Mouse (Mus musculus) c-Kit-positive CD71-negative TER-119-negative erythroid progenitor cells, embryonic 14.5 days (primary cell): ENCODE measurements around the gene Coa4.

Source experiments
- DNase-seq: peaks from one replicate; pipeline ENCODE4 v3.0.0-alpha.2; 2013; ENCODE audit warnings: low read depth

The Coa4 gene

GRCm38 (mm10) chr7:100504740-100505487 is 32.0 kb upstream of the Coa4 start:
- DNase-seq, result no peak

DNA sequence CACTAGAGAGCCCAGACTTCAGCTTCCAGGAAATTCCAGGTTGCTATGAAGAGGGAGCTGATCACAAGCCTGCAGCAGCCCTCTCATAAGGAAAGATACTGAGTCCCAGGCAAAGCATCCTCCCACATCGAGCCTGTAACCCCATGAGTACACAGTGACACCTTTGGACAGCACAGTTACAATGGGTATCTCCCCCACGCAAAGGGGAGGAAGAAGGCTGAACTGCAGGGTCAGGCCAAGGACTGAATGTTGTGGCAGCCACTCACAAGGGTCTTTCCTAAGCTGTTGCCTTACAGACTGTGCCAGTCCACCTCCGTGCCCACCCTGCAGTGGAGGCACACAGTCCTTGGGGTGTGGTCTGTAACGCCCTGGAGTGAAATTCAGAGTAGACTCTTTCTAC is 30.4 kb upstream of the Coa4 start:
- DNase-seq, result no peak

DNA sequence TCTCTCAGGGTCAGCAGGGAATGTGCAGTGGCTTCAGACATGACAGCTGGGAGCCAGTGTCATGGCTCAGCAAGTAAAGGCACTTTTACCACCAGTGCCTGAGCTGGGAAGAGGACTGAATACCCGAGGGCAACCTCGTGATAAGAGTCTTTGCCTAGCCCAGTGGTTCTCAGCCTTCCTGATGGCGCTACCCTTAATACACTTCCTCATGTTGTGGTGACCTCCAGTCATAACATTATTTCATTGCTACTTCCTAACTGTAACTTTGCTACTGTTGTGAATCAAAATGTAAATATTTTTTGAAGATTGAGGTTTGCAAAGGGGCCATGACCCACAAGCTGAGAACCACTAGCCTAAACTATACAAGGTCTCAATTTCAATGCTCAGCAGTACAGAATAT is 28.2 kb upstream of the Coa4 start:
- no peak for DNase-seq

GRCm38 (mm10) chr7:100511602-100512001 is 25.3 kb upstream of the Coa4 start:
- no peak for DNase-seq

GRCm38 (mm10) chr7:100514573-100514972 is 22.3 kb upstream of the Coa4 start, which contains the start of gene Dnajb13:
TSS of gene Dnajb13 (minus strand) at chr7:100514960.
- DNase-seq, result no peak

DNA sequence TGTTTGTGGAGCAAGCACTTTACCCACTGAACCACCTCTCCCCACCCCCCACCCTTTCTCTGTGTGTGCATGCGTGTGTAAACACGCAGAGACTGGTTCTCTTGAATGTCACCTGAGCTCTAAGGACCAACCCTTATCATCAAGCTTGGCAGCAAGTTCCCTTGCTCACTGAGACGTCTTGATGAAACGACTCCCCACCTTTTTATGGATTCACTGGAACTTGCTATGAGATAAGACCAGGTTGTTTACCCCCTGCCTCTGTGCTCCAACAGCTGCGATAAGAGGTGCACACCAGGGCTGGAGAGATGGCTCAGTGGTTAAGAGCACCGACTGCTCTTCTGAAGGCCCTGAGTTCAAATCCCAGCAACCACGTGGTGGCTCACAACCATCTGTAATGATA is 16.7 kb upstream of the Coa4 start:
- no peak for DNase-seq

- DNase-seq, result peak; percentile 64
Observed at GRCm38 (mm10) chr7:100520663-100521285, 16.1 kb upstream of the Coa4 start.

- no peak for DNase-seq
Observed at GRCm38 (mm10) chr7:100522222-100522621, 14.6 kb upstream of the Coa4 start.

GRCm38 (mm10) chr7:100524669-100525068 is 12.2 kb upstream of the Coa4 start:
- no peak for DNase-seq

- DNase-seq, result no peak
Observed at GRCm38 (mm10) chr7:100530766-100531165, 6.1 kb upstream of the Coa4 start.

GRCm38 (mm10) chr7:100533503-100533902 is 3.4 kb upstream of the Coa4 start:
- DNase-seq, result no peak

GRCm38 (mm10) chr7:100534216-100534615 is 2.7 kb upstream of the Coa4 start:
- DNase-seq, result no peak

DNA sequence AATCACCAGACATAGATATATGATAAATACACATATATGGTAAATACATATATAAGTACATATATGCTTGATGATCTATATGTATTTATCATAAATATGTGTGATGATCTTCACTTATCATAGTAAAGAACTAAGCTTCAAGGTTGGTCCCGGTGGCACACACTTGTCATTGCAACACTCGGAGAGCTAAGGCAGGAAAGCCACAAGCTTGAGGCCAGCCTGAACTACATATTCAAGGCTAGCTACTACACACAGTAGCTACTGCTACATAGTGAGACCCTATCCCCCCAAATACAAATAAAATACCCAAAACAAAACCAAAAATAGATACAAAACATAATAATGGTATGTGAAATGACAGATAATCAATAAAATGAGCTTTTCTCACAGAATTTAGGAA is 1.0 kb upstream of the Coa4 start:
- DNase-seq, result no peak

DNA sequence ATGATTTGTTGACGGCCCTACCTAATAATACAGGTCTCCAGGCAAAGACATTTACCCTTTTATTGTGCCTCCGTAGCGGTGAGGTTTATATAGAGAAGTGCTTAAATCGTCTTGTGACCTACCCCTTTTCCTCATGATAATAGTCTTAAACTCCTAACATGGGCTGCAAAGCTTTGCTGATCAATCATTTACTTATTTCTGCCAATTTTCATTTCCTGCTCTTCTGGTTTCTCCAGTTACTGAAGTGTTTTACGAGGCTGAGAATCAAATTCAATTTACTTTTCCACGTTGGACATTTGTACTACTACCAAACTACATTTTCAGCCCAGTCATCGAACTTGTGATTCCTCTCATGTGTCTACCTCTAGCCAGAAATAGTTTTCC is 640 bp downstream of the Coa4 start:
- no peak for DNase-seq

DNA sequence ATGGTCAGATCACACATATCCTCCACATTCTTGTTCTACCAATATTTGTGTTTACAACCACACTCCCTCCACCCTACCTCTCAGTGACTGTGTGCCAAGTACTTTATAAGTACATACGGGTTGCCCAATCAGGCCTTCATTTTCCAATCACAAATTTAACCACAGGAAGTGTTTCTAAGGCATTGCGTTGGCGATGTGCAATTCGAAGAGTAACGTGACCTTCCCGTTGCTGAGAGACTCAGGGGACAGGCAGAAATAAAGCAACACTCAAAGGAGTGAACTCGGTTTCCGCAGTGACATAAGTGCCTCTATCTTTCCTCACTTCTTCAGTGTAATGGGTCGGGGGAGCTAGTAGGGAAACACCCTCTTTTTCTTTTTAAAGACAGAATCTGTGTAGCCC is 2.6 kb downstream of the Coa4 start:
- no peak for DNase-seq

- DNase-seq, result no peak
Observed at GRCm38 (mm10) chr7:100544437-100544836, 7.6 kb downstream of the Coa4 start.

GRCm38 (mm10) chr7:100547631-100548030 is 10.8 kb downstream of the Coa4 start:
- no peak for DNase-seq

DNA sequence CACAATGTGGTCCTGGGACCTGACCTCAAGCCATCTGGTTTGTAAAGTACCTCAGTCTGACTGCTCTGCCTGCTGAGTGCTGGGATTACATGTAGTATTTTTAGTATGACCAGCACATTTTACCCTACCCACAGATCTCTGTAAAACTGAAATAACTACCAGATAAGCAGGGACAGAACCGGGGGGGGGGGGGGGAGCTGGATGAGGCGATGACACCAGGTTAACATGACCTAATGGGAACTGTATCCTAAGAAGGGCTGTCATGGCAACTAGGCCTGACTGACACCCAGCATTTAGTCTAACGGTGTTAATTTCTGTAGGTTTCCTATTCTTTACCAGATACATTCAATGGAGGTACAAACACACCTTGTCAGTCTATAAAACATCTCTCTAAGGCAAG is 12.9 kb downstream of the Coa4 start:
- DNase-seq, result no peak

GRCm38 (mm10) chr7:100550338-100551007 is 13.6 kb downstream of the Coa4 start:
- DNase-seq, result no peak

DNA sequence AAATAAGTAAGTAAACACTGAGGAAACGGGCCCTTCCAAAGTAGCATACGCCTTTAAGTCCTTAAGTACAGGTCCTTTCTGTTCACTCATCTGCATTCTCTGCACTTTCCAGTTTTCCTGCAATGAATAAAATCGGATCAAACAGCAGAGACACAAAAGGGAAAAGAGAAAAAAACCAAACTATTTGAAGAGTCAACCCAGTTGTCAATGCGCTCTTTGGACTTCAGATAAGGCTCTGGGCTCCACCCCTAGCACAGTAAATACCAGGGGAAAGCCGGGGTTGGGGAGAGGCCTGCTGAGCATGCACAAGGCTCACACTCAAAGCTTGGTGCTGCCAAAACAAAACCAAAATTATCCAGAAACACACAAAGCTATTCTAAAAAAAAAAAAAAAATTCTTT is 18.1 kb downstream of the Coa4 start:
- DNase-seq, result no peak

- DNase-seq, result no peak
Observed at GRCm38 (mm10) chr7:100555431-100555951, 18.6 kb downstream of the Coa4 start.

DNA sequence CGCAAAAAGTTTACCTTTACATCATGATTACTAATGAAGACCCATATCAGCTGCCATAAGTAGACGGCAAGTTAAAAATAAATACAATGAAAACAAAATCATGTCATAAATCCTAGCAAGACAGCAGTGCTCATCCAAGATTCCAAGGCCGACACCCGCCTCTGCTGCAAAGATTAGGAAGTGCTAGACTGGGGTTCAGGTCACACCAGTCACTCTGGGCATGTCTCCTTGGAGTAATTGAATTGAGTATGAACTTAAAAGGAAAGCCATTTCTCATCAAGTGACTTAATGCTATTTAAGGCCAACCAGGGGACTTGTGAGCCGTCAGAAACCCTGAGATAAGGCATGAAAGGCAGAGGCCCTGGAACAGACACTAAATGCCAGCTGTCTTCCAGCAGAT is 20.4 kb downstream of the Coa4 start:
- DNase-seq, result no peak

- DNase-seq, result no peak
Observed at GRCm38 (mm10) chr7:100559331-100559730, 22.5 kb downstream of the Coa4 start.
